Mouse (Mus musculus): ENCODE data around the gene Gm3055. TPM values are rescaled to one million over a fixed set of nuclear protein-coding genes. Genes with fewer than 3 reads are reported as not detected.
A peak's percentile ranks its signal among the peaks of the same experiment; 100 is the strongest.
"Not testable (repeated sequence)": the region's sequence is repeated elsewhere in the genome, so short reads cannot be mapped to it uniquely, and the experiment has no call there.

The Gm3055 gene
- 1 to 10 TPM; 2.3 to 3.1 TPM for total RNA-seq (2021)
- long read RNA-seq, experiment 1, partial matches to known transcripts = 0 of 1 reads
- long read RNA-seq, experiment 1, other reads (novel, unspliced or antisense) = 0 of 1 reads
- long read RNA-seq, experiment 2, partial matches to known transcripts = 0 of 1 reads
- long read RNA-seq, experiment 2, other reads (novel, unspliced or antisense) = 1 of 1 reads

GRCm38 (mm10) chr10:81770506-81771403 lies at the start of gene Gm3055:
TSS of gene Gm3055 (minus strand) at chr10:81771161.
- DNase-seq = not testable (repeated sequence)

GRCm38 (mm10) chr10:81811899-81812298 lies 40.9 kb upstream of the Gm3055 start, which contains the start of gene Gm4767:
TSS of gene Gm4767 (plus strand) at chr10:81812186.
- DNase-seq = peak; percentile 1

GRCm38 (mm10) chr10:81771404-81771777 lies 430 bp upstream of the Gm3055 start:
- not testable (repeated sequence) for DNase-seq

GRCm38 (mm10) chr10:81704531-81705301 lies 66.2 kb downstream of the Gm3055 start, which contains the start of gene Zfp433:
TSS of gene Zfp433 (plus strand) at chr10:81704825.
- not testable (repeated sequence) for DNase-seq

Other genes with a start within 250 kb of the Gm3055 start
- gene Gna15, start 246.9 kb downstream of the Gm3055 start, total RNA-seq (2021) = under 1 TPM; 0.47 to 0.77 TPM
- gene Gna11, start 226.0 kb downstream of the Gm3055 start, total RNA-seq (2021) = 10 to 100 TPM; 40.6 to 44.8 TPM
- gene Aes, start 211.7 kb downstream of the Gm3055 start, total RNA-seq (2021) = 100 to 1,000 TPM; 614 to 667 TPM
- 1 to 10 TPM; 4.4 to 9.4 TPM for gene Tle2, start 196.6 kb downstream of the Gm3055 start, total RNA-seq (2021)
- gene Tle6, start 170.1 kb downstream of the Gm3055 start, total RNA-seq (2021) = 1 to 10 TPM; 2.2 to 3.1 TPM
- 1 to 10 TPM; 1.6 to 1.8 TPM for gene BC025920, start 164.9 kb downstream of the Gm3055 start, total RNA-seq (2021)
- gene Sirt6, start 143.4 kb downstream of the Gm3055 start, total RNA-seq (2021) = 1 to 10 TPM; 7.3 to 9.7 TPM
- gene Ankrd24, start 142.6 kb downstream of the Gm3055 start, total RNA-seq (2021) = 10 to 100 TPM; 13.0 to 18.4 TPM
- 1 to 10 TPM; 1.7 to 2.2 TPM for gene Gm10778, start 122.1 kb downstream of the Gm3055 start, total RNA-seq (2021)
- gene Zfp433, start 66.3 kb downstream of the Gm3055 start, total RNA-seq (2021) = 1 to 10 TPM; 5.0 to 7.7 TPM
- 1 to 10 TPM in 1 of 2 experiments, under 1 TPM in 1; 0.94 to 1.1 TPM for gene Gm4767, start 41.0 kb upstream of the Gm3055 start, total RNA-seq (2021)
- 1 to 10 TPM; 2.3 to 3.2 TPM for gene Gm32687, start 92.8 kb upstream of the Gm3055 start, total RNA-seq (2021)
- gene Zfp781, start 159.3 kb upstream of the Gm3055 start, total RNA-seq (2021) = 1 to 10 TPM; 1.0 to 1.3 TPM